In genomic region chr19:45817816-45818490, GRCm38 (mm10) we compare ENCODE assay signal across 14 mouse cellular contexts. TPM values are rescaled to one million over a fixed set of nuclear protein-coding genes. Genes with fewer than 3 reads are reported as not detected.
DNase-seq lines count a peak whose midpoint lies in the region; ATAC-seq and TF ChIP-seq lines count a peak whose summit lies in the region.
"Had no signal": no experiment of that assay in that cellular context is flagged by ENCODE, and none has a peak within 500 bp of the region (broad histone marks: within the 10 kb centered on the region; RNA-seq: fewer than 3 reads in every experiment).

No protein-coding gene starts in this region.

- H3K9ac ChIP-seq in stomach, embryonic 14.5 days (replicated peaks; ENCODE audit: low read depth, low read length) = no peak overlapping the region
- no peak overlapping the region for H3K9ac ChIP-seq in stomach, postnatal 0 days (ENCODE audit: low read length)
- no peak overlapping the region for H3K9ac ChIP-seq in hindbrain, postnatal 0 days (replicated peaks; ENCODE audit: low read length)
- H3K9ac ChIP-seq: embryonic facial prominence, embryonic 13.5 days; forebrain, embryonic 12.5 days; intestine, embryonic 15.5 days; liver, embryonic 13.5 days had no signal

- H3K27me3 ChIP-seq in stomach, embryonic 14.5 days (ENCODE audit: control insufficient read depth, insufficient read depth, low read length) = no peaks in the 10 kb centered on the region
- no peaks in the 10 kb centered on the region for H3K27me3 ChIP-seq in stomach, postnatal 0 days (ENCODE audit: control insufficient read depth, insufficient read depth, low read length)
- H3K27me3 ChIP-seq in hindbrain, postnatal 0 days (ENCODE audit: insufficient read depth, low read length) = no peaks in the 10 kb centered on the region

- H3K9me3 ChIP-seq in stomach, embryonic 14.5 days (ENCODE audit: control insufficient read depth, low read depth, low read length) = no peaks in the 10 kb centered on the region
- H3K9me3 ChIP-seq in stomach, postnatal 0 days (ENCODE audit: control insufficient read depth, low read length) = no peaks in the 10 kb centered on the region
- no peaks in the 10 kb centered on the region for H3K9me3 ChIP-seq in hindbrain, postnatal 0 days (ENCODE audit: low read length)
- H3K9me3 ChIP-seq: embryonic facial prominence, embryonic 13.5 days; forebrain, embryonic 12.5 days; intestine, embryonic 15.5 days; liver, embryonic 13.5 days had no signal

- peak; percentile 61 for DNase-seq in layer of hippocampus, adult 11-12 months (ENCODE audit: low spot score)
- no peak for DNase-seq in layer of hippocampus, adult 9-10 months (ENCODE audit: low spot score)
- no peak for DNase-seq in stomach, postnatal 0 days (ENCODE audit: low spot score)
- DNase-seq in lung, postnatal 14 days = peak; percentile 46
- no peak for DNase-seq in c-Kit-positive CD71-positive TER-119-positive erythroid progenitor cells, embryonic 14.5 days (ENCODE audit: low spot score)
- no peak for DNase-seq in hindbrain, postnatal 0 days (ENCODE audit: low spot score)
- DNase-seq in kidney, adult 18-20 months = no peak
- DNase-seq: liver, embryonic 13.5 days; thymus, postnatal 14 days had no signal

- no peak overlapping the region for H3K4me3 ChIP-seq in stomach, embryonic 14.5 days (ENCODE audit: low read depth, low read length)
- H3K4me3 ChIP-seq in stomach, postnatal 0 days (ENCODE audit: low read depth, low read length) = no peak overlapping the region
- no peak overlapping the region for H3K4me3 ChIP-seq in hindbrain, postnatal 0 days (ENCODE audit: low read length)
- H3K4me3 ChIP-seq: embryonic facial prominence, embryonic 13.5 days; forebrain, embryonic 12.5 days; intestine, embryonic 15.5 days; liver, embryonic 13.5 days had no signal

- WGBS in stomach, embryonic 14.5 days = 40% methylated on average over 11 of the region's 11 CpGs
- 44% methylated on average over 11 of the region's 11 CpGs for WGBS in stomach, postnatal 0 days
- WGBS in hindbrain, postnatal 0 days = 72% methylated on average over 11 of the region's 11 CpGs

- ATAC-seq in stomach, embryonic 14.5 days (ENCODE audit: insufficient number of reproducible peaks, insufficient read depth, low FRiP score, low read depth) = no peak
- no peak for ATAC-seq in stomach, postnatal 0 days (ENCODE audit: low FRiP score, low TSS enrichment)
- no peak for ATAC-seq in hindbrain, postnatal 0 days
- ATAC-seq: intestine, embryonic 15.5 days had no signal

- peaks cover 28% of the 10 kb centered on the region for H3K4me1 ChIP-seq in stomach, embryonic 14.5 days (ENCODE audit: control insufficient read depth, insufficient read depth, low read length)
- peaks cover 4% of the 10 kb centered on the region; the same call in 1 of the 2 replicates for H3K4me1 ChIP-seq in stomach, postnatal 0 days (replicated peaks; ENCODE audit: control insufficient read depth, insufficient read depth)
- peaks cover 14% of the 10 kb centered on the region; the same call in 1 of the 2 replicates for H3K4me1 ChIP-seq in hindbrain, postnatal 0 days (ENCODE audit: insufficient read depth, low read length)

- no peak for TF ChIP-seq CTCF in stomach, postnatal 0 days (IDR thresholded peaks at IDR 0.05; ENCODE audit: low read depth)
- no peak for TF ChIP-seq CTCF in hindbrain, postnatal 0 days (IDR thresholded peaks at IDR 0.05; ENCODE audit: low read depth)

- H3K36me3 ChIP-seq in stomach, embryonic 14.5 days (ENCODE audit: control insufficient read depth, insufficient read depth, low read length) = no peaks in the 10 kb centered on the region
- H3K36me3 ChIP-seq in stomach, postnatal 0 days (ENCODE audit: control insufficient read depth, insufficient read depth, low read length) = peaks cover 4% of the 10 kb centered on the region; the same call in 1 of the 2 replicates
- H3K36me3 ChIP-seq in hindbrain, postnatal 0 days (ENCODE audit: insufficient read depth, low read length) = peaks cover 4% of the 10 kb centered on the region; the same call in 1 of the 2 replicates
- H3K36me3 ChIP-seq: forebrain, embryonic 12.5 days; intestine, embryonic 15.5 days had no signal

- no peak overlapping the region for H3K4me2 ChIP-seq in stomach, embryonic 14.5 days (replicated peaks; ENCODE audit: low read depth, low read length)
- no peak overlapping the region for H3K4me2 ChIP-seq in stomach, postnatal 0 days (replicated peaks; ENCODE audit: low read depth)
- no peak overlapping the region for H3K4me2 ChIP-seq in hindbrain, postnatal 0 days (ENCODE audit: low read depth, low read length)
- H3K4me2 ChIP-seq: embryonic facial prominence, embryonic 13.5 days; forebrain, embryonic 12.5 days; intestine, embryonic 15.5 days; liver, embryonic 13.5 days had no signal

- peak overlapping the region; percentile 27; the same call in 1 of the 2 replicates for H3K27ac ChIP-seq in stomach, embryonic 14.5 days (ENCODE audit: low read length)
- no peak overlapping the region for H3K27ac ChIP-seq in stomach, postnatal 0 days (replicated peaks)
- H3K27ac ChIP-seq in hindbrain, postnatal 0 days = no peak overlapping the region
- H3K27ac ChIP-seq: embryonic facial prominence, embryonic 13.5 days; forebrain, embryonic 12.5 days; intestine, embryonic 15.5 days; liver, embryonic 13.5 days had no signal

- no peak for TF ChIP-seq EP300 in stomach, postnatal 0 days (optimal IDR thresholded peaks at IDR 0.05)

RNA-seq across cellular contexts. Expression of gene Kcnip2, which starts 2.1 kb away (rescaled TPM):
- 1.8 TPM in 2 replicates for polyA plus RNA-seq in stomach, embryonic 14.5 days (2014; fragmentation: Nextera tagmentation; extraction: Ambion mirVana)
- polyA plus RNA-seq in stomach, postnatal 0 days (2015; fragmentation: Nextera tagmentation; extraction: Ambion mirVana) = 2.1 and 2.2 TPM in 2 replicates
- total RNA-seq in hindbrain, postnatal 0 days (2014; rRNA removed) = 17.8 and 30.3 TPM in 2 replicates
- 16.5 and 17.8 TPM in 2 replicates for polyA plus RNA-seq in hindbrain, postnatal 0 days (2015; fragmentation: Nextera tagmentation; extraction: Ambion mirVana)
- total RNA-seq: hematopoietic stem cell, adult 5-6 weeks had no signal

RNA-seq across cellular contexts. Expression of gene Mgea5, which starts 34.3 kb away (rescaled TPM):
- polyA plus RNA-seq in stomach, embryonic 14.5 days (2014; fragmentation: Nextera tagmentation; extraction: Ambion mirVana) = 74.4 and 74.8 TPM in 2 replicates
- 16.5 and 19.0 TPM in 2 replicates for polyA plus RNA-seq in stomach, postnatal 0 days (2015; fragmentation: Nextera tagmentation; extraction: Ambion mirVana)
- total RNA-seq in hindbrain, postnatal 0 days (2014; rRNA removed) = 135 and 154 TPM in 2 replicates
- polyA plus RNA-seq in hindbrain, postnatal 0 days (2015; fragmentation: Nextera tagmentation; extraction: Ambion mirVana) = 74.2 and 78.0 TPM in 2 replicates

Comparison
In these comparisons a context has a peak if more than half of its experiments do, and no peak if none do; other contexts are left out.
1. DNase-seq: peak in layer of hippocampus, adult 11-12 months (single experiment) and lung, postnatal 14 days (single experiment); none in layer of hippocampus, adult 9-10 months (single experiment), stomach, postnatal 0 days (single experiment), c-Kit-positive CD71-positive TER-119-positive erythroid progenitor cells, embryonic 14.5 days (single experiment), hindbrain, postnatal 0 days (single experiment) and kidney, adult 18-20 months (single experiment).